Mouse (Mus musculus): ENCODE measurements around the gene Sstr3. TPM values are rescaled to one million over a fixed set of nuclear protein-coding genes. Genes with fewer than 3 reads are reported as not detected.

The Sstr3 gene
- polyA plus RNA-seq, 1 experiment from 2014 or later: 0.56 TPM

DNA sequence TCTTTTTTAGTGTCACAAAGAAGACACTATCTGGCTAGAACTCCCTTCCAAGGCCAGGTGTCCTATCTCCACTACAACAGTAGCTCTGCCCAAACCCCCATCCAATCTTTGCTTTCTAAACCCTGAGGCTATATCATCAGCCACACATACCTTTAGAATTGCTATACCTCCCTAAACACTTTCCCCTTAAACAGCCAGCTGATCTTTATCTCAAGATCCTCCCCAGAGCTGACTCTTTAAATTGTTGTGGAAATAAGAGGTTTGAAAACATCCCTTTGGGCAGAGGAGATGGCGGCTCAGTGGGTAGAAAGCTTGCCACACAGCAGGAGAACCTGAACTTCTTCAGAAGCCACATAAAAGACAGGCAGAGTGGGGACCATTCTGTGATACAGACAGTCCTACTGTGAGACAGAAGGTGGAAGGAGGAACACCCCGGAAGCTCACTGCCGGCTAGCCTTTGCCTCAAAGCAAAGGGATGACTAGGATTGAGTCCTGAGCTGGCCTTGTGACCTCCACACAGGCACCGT is 31.9 kb upstream of the Sstr3 start:
- H3K4me3 ChIP-seq: no peak overlapping the region
- H3K36me3 ChIP-seq (replicated peaks): no peaks in the 10 kb centered on the region
- WGBS: 56% methylated on average over 4 of the region's 4 CpGs
- H3K4me1 ChIP-seq: peaks cover 19% of the 10 kb centered on the region
- no peak for ATAC-seq (replicated peaks)
- no peaks in the 10 kb centered on the region for H3K27me3 ChIP-seq (replicated peaks)
- no peak overlapping the region for H3K4me2 ChIP-seq
- H3K27ac ChIP-seq: no peak overlapping the region
- no peak overlapping the region for H3K9ac ChIP-seq
- H3K9me3 ChIP-seq: no peaks in the 10 kb centered on the region

DNA sequence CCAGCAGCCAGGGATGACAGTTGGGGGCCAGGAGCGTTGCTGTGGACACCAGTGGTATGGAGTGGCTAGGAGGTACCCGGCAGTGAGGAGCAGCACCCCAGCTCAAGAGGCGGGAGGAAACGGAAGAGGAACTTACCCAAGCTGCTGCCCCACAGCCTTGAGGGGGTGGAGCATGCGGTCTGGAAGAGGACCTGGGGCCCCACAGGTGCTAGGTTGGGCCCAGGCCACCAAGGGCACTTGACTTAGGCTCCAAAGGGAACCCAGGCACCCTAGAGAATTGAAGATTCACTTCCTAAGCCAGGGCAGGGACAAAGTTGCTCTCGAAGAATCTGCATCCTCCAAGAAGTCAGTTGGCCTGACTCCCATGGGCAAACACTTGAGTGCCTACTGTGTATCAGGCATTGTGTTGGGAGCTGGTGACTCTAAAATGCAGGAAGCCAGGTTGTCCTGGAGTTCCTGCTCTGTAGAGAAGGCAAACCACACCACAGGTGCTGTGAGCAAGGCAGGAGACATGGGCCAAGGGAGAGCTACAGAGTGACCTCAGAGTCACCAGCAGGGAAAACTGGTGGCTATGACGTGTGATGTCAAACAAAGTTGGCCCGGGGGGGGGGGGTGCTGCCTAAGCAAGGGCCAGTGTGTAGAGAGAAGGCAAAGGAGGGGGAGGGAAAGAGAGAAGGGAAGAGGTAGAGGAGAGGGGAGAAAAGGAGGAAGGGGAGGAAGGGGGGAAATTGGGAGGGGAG is 28.3 kb upstream of the Sstr3 start, which contains the start of gene Rac2:
Gene Rac2, minus strand, starts transcription at position 126 of the 740 bp plus-strand sequence.
- H3K36me3 ChIP-seq (replicated peaks): no peaks in the 10 kb centered on the region
- WGBS: 85% methylated on average over 8 of the region's 8 CpGs
- H3K4me1 ChIP-seq: no peaks in the 10 kb centered on the region
- no peaks in the 10 kb centered on the region for H3K27me3 ChIP-seq (replicated peaks)
- no peak within 1 kb of the TSS for H3K4me3 ChIP-seq
- no peak within 1 kb of the TSS for H3K27ac ChIP-seq
- no peak within 1 kb of the TSS for H3K9ac ChIP-seq
- no peaks in the 10 kb centered on the region for H3K9me3 ChIP-seq
- H3K4me2 ChIP-seq: no peak within 1 kb of the TSS
- no peak for ATAC-seq (replicated peaks)

DNA sequence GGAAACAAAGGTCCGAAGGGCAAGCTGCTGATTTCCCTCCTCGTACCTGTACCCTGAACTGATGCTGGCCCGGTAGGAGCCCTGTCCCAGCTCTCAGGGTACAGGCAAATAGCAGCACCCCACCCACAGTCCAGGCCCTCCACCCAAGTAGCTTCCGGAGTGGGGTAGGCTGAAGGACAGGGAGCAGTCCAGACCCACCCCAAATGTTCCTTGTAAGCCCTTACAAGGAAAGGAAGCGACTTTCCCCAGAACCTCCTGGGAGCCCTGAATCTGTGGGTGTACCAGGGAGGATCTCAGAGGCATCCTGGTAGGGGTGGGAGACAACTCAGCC is 27.8 kb upstream of the Sstr3 start:
- WGBS: 91% methylated on average over 5 of the region's 5 CpGs
- Histone ChIP-seq H3K27ac (no peak overlapping the region), H3K36me3 (replicated peaks) (no peaks in the 10 kb centered on the region), H3K27me3 (replicated peaks) (no peaks in the 10 kb centered on the region), H3K4me2 (no peak overlapping the region), H3K9me3 (no peaks in the 10 kb centered on the region), H3K4me3 (no peak overlapping the region), H3K9ac (no peak overlapping the region), H3K4me1 (no peaks in the 10 kb centered on the region)
- no peak for ATAC-seq (replicated peaks)

DNA sequence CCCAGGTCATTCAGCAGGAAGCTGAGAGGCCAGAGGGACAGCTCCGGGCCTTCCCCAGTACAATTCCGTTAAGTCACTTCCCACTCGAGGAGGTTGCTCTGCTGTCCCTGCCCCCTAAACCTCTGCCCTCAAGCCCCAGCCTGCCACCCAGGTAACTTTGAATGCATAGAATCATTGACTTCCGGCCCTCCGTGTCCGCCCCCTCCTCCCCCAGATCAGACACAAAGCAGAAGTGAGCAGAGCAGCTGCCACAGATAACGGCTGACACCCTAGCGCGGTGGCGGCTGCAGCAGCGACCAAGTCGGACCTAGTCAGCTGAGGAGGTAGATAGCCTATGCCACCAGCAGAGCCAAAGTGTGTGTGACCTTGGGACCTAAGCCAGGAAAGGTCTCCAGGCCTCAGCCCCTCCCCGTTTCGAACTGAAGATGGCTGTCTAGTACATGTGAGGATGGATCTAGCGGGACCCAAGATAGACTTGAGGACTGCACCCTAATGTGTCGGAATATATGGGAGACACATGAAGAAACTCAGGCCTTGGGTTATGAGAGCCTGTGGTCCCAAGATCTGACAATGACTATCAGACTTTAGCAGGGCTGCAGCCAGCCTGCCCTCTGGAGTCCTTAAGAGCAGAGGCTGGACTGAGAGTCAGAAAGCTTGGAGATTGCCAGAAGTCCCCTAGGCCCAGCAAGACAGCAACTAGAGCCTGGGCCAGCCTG is 27.2 kb upstream of the Sstr3 start:
- Histone ChIP-seq H3K9ac (no peak overlapping the region), H3K36me3 (replicated peaks) (no peaks in the 10 kb centered on the region)

DNA sequence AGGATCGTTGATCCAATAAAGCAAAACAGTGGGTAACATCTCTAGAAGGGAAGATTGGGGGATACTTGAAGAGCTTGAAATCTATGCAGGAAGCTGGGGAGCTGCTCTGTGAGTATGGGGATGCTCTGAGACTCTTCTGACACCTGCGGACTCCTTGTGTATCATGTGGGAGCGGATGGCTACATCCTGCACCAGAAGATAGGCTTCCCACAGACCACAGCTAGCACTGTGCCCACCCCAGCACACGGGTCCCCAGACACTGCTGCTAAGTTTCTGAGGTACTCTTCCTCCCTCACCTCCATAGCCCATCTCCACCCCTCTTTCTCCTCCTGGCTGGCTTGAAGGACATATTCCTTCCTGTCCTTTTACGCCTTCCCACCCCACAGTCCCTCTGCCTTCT is 25.7 kb upstream of the Sstr3 start:
- no peak for ATAC-seq (replicated peaks)
- 88% methylated on average over 5 of the region's 5 CpGs for WGBS

More for the DNA sequence above, 27.2 kb upstream of the Sstr3 start:
- 71% methylated on average over 16 of the region's 16 CpGs for whole genome bisulfite sequencing
- ATAC-seq (replicated peaks): no peak
- no peaks in the 10 kb centered on the region for H3K9me3 ChIP-seq
- H3K27ac ChIP-seq: no peak overlapping the region
- H3K27me3 ChIP-seq (replicated peaks): no peaks in the 10 kb centered on the region
- no peak overlapping the region for H3K4me3 ChIP-seq
- no peaks in the 10 kb centered on the region for H3K4me1 ChIP-seq
- H3K4me2 ChIP-seq: no peak overlapping the region

DNA sequence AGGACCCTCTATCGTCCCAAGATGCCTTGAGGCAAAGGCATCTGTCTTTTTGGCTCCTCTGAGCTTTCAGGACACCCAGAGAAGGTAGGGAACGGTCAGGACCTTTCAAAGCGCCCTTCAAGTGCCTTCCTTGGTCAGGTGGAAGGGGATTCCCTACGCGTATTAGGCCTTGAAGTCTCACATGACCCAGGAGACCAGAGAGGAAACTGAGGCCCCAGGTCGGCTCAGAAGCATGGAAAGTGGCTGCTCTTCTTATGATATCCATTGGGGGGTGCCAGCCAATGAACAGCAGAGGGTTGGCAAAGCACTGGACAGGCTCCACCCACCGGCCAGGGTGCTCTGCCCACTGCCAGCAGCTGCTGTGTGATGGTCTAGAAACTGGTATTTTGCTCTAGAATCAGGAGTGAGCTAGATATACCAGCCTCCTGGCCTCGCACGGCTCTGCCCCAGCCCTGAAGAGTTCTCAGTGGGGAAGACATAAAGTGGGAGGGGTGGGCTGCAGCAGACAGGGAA is 23.2 kb upstream of the Sstr3 start:
- WGBS: 75% methylated on average over 9 of the region's 9 CpGs
- Histone ChIP-seq H3K4me3 (no peak overlapping the region), H3K27me3 (replicated peaks) (no peaks in the 10 kb centered on the region)

More for the DNA sequence above, 25.7 kb upstream of the Sstr3 start:
- no peaks in the 10 kb centered on the region for H3K36me3 ChIP-seq (replicated peaks)
- no peak overlapping the region for H3K9ac ChIP-seq
- H3K4me1 ChIP-seq: no peaks in the 10 kb centered on the region
- no peak overlapping the region for H3K4me3 ChIP-seq
- H3K4me2 ChIP-seq: no peak overlapping the region
- no peaks in the 10 kb centered on the region for H3K27me3 ChIP-seq (replicated peaks)
- no peak overlapping the region for H3K27ac ChIP-seq
- H3K9me3 ChIP-seq: no peaks in the 10 kb centered on the region

DNA sequence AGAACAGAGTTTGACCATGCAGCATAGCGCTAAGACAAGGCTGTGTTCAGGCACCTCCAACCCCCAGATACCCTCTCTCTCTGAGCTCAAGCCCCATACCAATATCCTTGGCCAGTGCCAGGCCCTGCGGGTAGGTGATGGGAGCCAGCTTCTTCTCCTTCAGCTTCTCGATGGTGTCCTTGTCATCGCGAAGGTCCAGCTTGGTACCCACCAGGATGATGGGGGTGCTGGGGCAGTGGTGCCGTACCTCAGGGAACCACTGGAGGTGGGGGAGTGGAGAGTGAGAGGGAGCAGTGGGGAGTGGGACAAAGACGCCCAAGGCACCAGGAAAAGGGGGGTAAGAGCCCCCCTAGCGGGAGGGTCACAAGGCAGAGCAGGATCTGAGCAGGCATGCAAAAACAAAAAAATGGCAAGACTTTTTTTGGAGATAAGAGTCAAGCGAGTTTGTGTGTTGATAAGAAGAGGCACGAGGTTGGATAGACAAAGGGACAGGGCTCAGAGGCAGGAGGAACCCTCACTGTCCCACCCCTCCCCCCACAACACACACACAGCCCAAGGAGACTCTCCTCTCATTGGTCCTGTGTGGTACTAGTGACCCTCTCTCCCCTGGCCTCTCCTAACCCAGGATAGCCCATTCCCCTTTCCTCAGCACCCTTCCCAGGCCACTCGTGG is 20.4 kb upstream of the Sstr3 start:
- H3K36me3 ChIP-seq (replicated peaks): no peaks in the 10 kb centered on the region
- no peaks in the 10 kb centered on the region for H3K4me1 ChIP-seq
- H3K9ac ChIP-seq: no peak overlapping the region
- H3K9me3 ChIP-seq: no peaks in the 10 kb centered on the region
- H3K4me3 ChIP-seq: no peak overlapping the region
- H3K4me2 ChIP-seq: no peak overlapping the region
- H3K27ac ChIP-seq: no peak overlapping the region
- WGBS: 77% methylated on average over 11 of the region's 11 CpGs
- H3K27me3 ChIP-seq (replicated peaks): no peaks in the 10 kb centered on the region
- ATAC-seq (replicated peaks): no peak

More for the DNA sequence above, 23.2 kb upstream of the Sstr3 start:
- no peak overlapping the region for H3K4me2 ChIP-seq
- H3K4me1 ChIP-seq: no peaks in the 10 kb centered on the region
- no peak for ATAC-seq (replicated peaks)
- no peaks in the 10 kb centered on the region for H3K36me3 ChIP-seq (replicated peaks)
- H3K9ac ChIP-seq: no peak overlapping the region
- H3K27ac ChIP-seq: no peak overlapping the region
- no peaks in the 10 kb centered on the region for H3K9me3 ChIP-seq

DNA sequence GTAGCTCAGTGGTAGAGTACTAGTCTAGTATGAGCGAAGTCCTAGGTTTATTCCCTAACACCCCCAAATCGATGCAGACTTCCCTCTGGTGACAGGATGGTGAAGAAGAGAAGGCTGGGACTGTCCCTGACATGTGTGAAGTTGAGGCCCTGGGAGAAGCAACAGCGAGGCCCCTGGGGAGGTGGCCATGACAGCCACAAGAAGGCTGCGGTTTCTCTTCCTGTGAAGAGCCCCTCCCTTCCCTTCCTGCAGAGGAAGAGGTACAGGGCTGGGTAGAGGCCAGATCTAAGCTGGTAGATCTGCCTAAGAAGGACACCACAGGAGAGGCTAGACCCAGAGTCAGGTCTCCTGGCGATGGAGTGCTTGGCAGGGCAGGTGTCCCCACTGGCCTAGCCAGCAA is 19.5 kb upstream of the Sstr3 start:
- Histone ChIP-seq H3K27ac (no peak overlapping the region), H3K4me3 (no peak overlapping the region), H3K4me2 (no peak overlapping the region)

DNA sequence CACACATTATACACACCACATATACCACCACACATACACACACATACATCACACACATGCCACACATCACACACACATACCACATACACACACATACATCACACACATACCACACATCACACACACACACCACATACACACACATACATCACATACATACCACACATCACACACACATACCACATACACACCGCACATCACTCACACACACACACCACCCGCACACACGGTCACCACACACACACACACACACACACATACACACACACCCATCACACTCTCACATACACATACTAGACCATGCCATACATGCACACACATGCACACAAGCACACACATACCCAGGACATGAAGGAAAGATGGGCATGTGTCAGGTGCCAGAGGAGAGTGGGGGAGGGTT is 18.9 kb upstream of the Sstr3 start:
- ATAC-seq (replicated peaks): no peak
- no peaks in the 10 kb centered on the region for H3K9me3 ChIP-seq

More for the DNA sequence above, 19.5 kb upstream of the Sstr3 start:
- H3K9ac ChIP-seq: no peak overlapping the region
- no peaks in the 10 kb centered on the region for H3K36me3 ChIP-seq (replicated peaks)
- no peaks in the 10 kb centered on the region for H3K4me1 ChIP-seq
- H3K27me3 ChIP-seq (replicated peaks): no peaks in the 10 kb centered on the region
- no peak for ATAC-seq (replicated peaks)
- no peaks in the 10 kb centered on the region for H3K9me3 ChIP-seq
- 81% methylated on average over 5 of the region's 5 CpGs for WGBS

DNA sequence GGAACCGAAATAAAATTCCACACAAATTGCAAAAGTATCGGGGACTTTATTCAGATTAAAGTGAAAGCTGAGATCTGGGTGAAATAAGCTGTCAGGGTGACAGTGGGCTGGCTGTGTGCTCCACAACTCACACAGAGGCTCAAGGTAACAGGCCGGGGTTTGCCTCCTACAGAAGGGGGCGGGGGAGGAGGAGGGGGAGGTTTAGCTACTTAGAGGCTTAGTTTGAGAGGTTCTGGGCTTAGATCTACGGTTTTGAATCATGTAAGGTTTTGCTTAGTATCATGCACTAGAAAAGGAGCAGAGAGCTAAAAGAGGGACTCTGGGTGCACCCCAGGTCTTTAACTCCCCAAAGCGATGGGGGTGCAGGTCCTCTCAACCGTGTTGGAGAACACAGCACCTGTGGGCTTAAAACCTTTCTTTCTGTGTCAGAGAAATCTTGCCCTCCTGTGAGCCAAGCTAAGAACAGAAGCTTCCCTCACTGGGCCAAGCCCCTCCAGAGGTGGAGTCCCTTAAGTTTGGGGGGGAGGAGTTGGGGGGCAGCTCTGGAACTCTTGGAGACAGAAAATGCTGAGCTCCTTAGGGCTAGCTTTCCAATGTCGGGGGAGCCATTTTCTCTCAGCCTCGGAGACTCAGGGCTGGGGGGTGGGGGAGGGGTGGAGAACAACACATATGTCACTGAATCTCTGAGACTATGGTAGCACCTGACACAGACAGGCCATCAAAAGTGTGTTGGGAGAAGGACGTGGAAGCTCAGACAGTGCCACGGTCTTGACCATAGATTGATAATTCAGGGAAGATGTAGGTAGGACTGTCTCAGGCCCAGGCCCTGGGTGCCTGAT is 14.9 kb upstream of the Sstr3 start:
- no peaks in the 10 kb centered on the region for H3K9me3 ChIP-seq
- WGBS: 53% methylated on average over 11 of the region's 11 CpGs
- no peak for ATAC-seq (replicated peaks)
- H3K4me2 ChIP-seq: no peak overlapping the region
- H3K9ac ChIP-seq: no peak overlapping the region
- no peak overlapping the region for H3K4me3 ChIP-seq
- H3K27ac ChIP-seq: no peak overlapping the region
- no peaks in the 10 kb centered on the region for H3K4me1 ChIP-seq
- no peaks in the 10 kb centered on the region for H3K27me3 ChIP-seq (replicated peaks)
- no peaks in the 10 kb centered on the region for H3K36me3 ChIP-seq (replicated peaks)

More for the DNA sequence above, 18.9 kb upstream of the Sstr3 start:
- Histone ChIP-seq H3K4me1 (no peaks in the 10 kb centered on the region), H3K9ac (no peak overlapping the region), H3K27ac (no peak overlapping the region), H3K4me3 (no peak overlapping the region), H3K27me3 (replicated peaks) (no peaks in the 10 kb centered on the region), H3K4me2 (no peak overlapping the region), H3K36me3 (replicated peaks) (no peaks in the 10 kb centered on the region)
- 95% methylated on average over 3 of the region's 3 CpGs for WGBS

DNA sequence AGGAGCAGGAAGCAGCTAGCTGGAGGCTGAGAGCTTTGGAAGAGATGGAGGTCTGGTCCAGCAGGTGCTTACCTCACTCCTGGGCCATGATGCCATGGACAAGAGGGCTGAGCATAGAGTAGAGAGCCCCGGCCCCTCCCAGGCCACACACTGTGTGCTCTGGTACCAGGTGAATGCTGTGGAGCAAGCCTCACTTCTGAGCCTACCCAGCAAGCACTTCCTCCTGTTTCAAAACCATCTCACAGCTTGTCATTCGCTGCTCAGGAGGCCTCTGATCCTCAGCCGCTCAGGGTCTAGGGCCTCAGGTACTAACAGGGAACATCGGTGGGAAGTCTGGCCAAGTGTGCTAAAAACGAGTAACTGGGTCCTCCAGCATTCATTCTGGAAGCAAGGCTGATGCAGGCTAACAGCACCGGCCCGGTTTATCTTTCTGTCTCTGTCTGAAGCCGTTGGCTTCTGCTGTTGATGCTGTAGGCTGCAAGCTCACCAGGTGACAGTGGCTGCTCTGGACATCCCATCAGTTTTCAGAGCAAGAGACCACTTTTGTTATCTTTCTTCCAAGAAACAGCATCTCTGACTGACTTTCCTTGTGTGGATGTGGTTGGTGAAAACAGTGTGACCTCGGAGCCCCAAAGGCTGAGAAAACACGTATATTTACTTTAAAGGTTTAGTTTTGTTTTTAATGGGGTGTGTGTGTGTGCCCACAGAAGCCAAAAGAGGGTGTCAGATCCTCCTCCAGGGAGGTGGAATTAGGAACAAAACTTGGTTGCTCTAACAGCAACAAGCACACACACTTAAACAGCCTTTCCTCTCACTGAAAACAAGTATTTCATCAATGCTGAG is 13.4 kb upstream of the Sstr3 start:
- WGBS: 70% methylated on average over 10 of the region's 10 CpGs

More for the DNA sequence above, 13.4 kb upstream of the Sstr3 start:
- H3K4me3 ChIP-seq: no peak overlapping the region
- no peak for ATAC-seq (replicated peaks)
- H3K9me3 ChIP-seq: peaks cover under 1% of the 10 kb centered on the region; the same call in 1 of the 2 replicates
- H3K27me3 ChIP-seq (replicated peaks): no peaks in the 10 kb centered on the region
- H3K4me1 ChIP-seq: no peaks in the 10 kb centered on the region
- no peak overlapping the region for H3K9ac ChIP-seq
- no peaks in the 10 kb centered on the region for H3K36me3 ChIP-seq (replicated peaks)
- H3K27ac ChIP-seq: no peak overlapping the region
- no peak overlapping the region for H3K4me2 ChIP-seq

Data from midbrain, embryonic 15.5 days (tissue).